Mouse (Mus musculus): Measurements from ENCODE around the gene Cyp2d11. TPM values are rescaled to one million over a fixed set of nuclear protein-coding genes. Genes with fewer than 3 reads are reported as not detected.
A peak's percentile ranks its signal among the peaks of the same experiment; 100 is the strongest.

Cyp2d11 gene
- polyA plus RNA-seq, 1 experiment from 2014 or later = not detected

DNA sequence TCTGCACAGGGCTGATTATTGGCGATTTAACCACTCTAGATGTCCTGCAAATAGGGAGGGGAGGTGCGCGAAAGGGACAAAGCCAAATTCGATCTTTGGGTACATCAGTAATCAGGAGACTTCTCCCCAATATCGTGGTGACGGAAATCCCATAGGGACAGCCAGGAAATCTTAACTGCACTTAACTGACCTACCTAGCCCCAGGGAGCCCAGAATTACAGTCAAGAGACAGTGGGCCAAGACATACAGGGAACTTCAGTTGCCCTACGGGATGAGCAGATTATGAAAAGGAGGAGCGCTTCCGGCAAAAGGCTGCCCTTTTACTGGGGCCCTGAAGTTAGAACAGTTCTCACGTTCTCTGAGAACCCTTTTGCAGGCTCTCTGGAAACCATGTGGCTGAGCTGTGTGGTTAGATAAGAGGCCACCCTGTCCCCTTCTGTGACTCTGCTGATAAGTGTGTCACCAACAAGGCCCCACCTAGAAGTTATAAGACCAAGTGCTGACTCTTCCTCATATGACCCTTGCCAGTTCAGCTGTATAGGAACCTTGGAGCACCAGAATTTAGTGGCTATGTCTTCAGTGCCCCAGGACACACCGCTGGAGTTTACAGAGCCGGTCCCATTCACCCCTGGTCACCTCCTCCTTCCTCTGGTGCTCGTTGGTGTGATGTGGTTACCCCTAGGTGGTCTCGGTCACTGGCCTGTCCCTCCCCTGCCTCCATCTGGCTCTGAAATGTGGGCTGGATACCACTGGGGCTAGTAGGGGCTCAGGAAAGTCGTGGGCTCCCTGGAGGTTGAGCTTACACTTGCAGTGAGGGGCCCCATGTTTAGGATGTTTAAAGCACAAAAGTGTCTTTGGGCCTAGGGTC, 51.9 kb downstream of the Cyp2d11 start:
- Histone ChIP-seq H3K36me3 (replicated peaks) (peaks cover 28% of the 10 kb centered on the region), H3K9ac (peak overlapping the region; percentile 83), H3K27ac (replicated peaks) (peak overlapping the region; percentile 100), H3K9me3 (replicated peaks) (no peaks in the 10 kb centered on the region), H3K4me1 (replicated peaks) (peaks cover 85% of the 10 kb centered on the region), H3K27me3 (no peaks in the 10 kb centered on the region), H3K4me2 (peak overlapping the region; percentile 84), H3K4me3 (replicated peaks) (peak overlapping the region; percentile 71)
- peak; percentile 58 for ATAC-seq (ENCODE audit: insufficient read depth)
- 6% methylated on average over 15 of the region's 15 CpGs for WGBS (ENCODE audit: insufficient replicate concordance)

DNA sequence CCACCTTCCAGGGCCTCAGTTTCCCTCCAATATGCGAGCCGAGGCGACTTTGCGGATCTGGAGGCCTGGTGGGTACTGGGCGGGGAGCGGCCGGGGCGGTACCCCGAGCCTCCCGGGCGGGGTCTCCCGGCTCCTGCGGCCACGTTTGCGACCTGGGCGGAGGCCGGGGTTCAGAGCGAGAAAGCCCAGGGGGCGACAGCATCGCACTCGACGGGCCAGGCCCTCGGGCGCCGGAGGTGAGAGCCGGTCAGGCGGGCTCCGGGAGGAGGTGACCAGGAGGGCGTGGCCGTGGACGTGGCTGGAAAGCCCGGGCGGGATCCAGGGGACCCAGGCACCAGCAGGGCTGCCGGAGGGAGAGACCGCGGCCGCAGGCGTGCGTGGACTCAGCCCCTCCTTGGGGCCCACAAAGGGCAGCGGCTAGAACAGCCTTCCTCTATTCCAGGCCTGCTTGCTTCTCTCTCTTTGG, 52.8 kb downstream of the Cyp2d11 start:
- ATAC-seq (ENCODE audit: insufficient read depth) = peak; percentile 30
- H3K9ac ChIP-seq = peak overlapping the region; percentile 83
- H3K27ac ChIP-seq (replicated peaks) = peak overlapping the region; percentile 100
- WGBS (ENCODE audit: insufficient replicate concordance) = 2% methylated on average over 40 of the region's 40 CpGs
- H3K36me3 ChIP-seq (replicated peaks) = peaks cover 36% of the 10 kb centered on the region
- no peaks in the 10 kb centered on the region for H3K9me3 ChIP-seq (replicated peaks)
- peaks cover 86% of the 10 kb centered on the region for H3K4me1 ChIP-seq (replicated peaks)
- no peaks in the 10 kb centered on the region for H3K27me3 ChIP-seq
- peak overlapping the region; percentile 71 for H3K4me3 ChIP-seq (replicated peaks)
- H3K4me2 ChIP-seq = peak overlapping the region; percentile 84

DNA sequence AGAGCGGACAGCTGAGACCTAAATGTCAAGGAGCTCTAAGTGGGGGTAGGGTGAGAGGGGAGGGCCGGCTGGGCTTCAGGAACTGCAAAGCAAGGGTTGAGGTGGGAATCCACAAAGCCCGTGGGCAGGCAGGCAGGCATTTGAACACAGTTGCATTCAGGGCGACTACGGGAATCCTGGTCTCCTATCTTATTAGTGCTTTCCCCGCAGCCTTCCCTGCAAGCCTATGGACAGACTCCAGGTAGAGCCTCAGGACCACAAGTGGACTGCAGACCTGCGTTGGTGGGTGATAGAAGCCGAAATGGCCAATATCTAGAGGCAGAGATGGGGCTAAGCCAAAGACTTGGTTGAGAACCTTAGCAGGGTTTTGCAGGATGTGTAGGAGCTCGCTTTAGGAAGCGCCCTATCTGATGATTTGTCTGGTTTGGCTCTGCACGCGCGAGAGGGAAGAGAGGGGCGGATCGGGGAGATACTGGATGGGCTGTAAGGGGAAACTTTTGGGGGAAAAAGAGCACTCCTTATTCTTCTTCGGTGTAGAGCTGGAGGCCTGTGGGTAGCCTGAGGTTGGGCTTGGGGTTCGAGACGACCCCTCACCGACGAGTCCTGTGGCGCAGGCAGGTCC, 53.3 kb downstream of the Cyp2d11 start:
- H3K27me3 ChIP-seq = no peaks in the 10 kb centered on the region
- H3K4me2 ChIP-seq = peak overlapping the region; percentile 84
- peak overlapping the region; percentile 100 for H3K27ac ChIP-seq (replicated peaks)
- H3K9me3 ChIP-seq (replicated peaks) = no peaks in the 10 kb centered on the region
- H3K36me3 ChIP-seq (replicated peaks) = peaks cover 41% of the 10 kb centered on the region
- ATAC-seq (ENCODE audit: insufficient read depth) = peak; percentile 13; the same call in 1 of the 2 replicates
- 11% methylated on average over 21 of the region's 21 CpGs for whole genome bisulfite sequencing (ENCODE audit: insufficient replicate concordance)
- peak overlapping the region; percentile 83 for H3K9ac ChIP-seq
- H3K4me1 ChIP-seq (replicated peaks) = peaks cover 89% of the 10 kb centered on the region
- H3K4me3 ChIP-seq (replicated peaks) = peak overlapping the region; percentile 71

DNA sequence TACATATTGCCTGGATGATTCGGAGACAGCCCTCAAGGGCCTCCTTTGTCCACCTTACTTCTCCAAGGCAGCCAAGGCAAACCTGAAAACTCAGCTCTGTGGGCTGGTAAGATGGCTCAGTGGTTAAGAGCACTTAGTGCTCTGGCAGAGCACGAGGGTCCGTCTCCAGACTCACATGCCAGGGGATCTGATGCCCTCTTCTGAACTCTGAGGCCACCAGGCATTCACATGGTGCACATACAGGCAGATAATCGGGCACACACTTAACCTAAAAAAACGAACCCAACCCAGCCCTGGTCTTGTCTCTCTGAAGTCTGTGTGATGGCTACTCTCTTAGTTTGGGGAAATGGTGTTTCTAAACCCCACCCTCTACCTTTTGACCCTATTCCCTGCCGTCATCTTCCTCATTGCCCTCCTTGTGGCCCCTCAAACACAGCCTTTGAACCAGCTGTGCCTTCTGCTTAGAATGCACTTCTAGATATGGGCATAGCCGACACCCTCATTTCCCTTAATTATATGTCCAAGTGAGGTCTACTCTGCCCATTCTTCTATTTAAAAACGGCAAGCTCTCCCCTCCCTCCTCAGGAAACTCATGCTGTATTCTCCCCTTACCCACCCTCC, 54.1 kb downstream of the Cyp2d11 start:
- no peak for ATAC-seq (ENCODE audit: insufficient read depth)

More for the DNA sequence above, 54.1 kb downstream of the Cyp2d11 start:
- Histone ChIP-seq H3K4me3 (replicated peaks) (peak overlapping the region; percentile 71), H3K27me3 (no peaks in the 10 kb centered on the region), H3K27ac (replicated peaks) (peak overlapping the region; percentile 100), H3K9ac (peak overlapping the region; percentile 83), H3K36me3 (replicated peaks) (peaks cover 42% of the 10 kb centered on the region), H3K9me3 (replicated peaks) (no peaks in the 10 kb centered on the region), H3K4me2 (peak overlapping the region; percentile 84), H3K4me1 (replicated peaks) (peaks cover 82% of the 10 kb centered on the region)
- 31% methylated on average over 8 of the region's 8 CpGs for WGBS (ENCODE audit: insufficient replicate concordance)

Small RNAs within 50 kb of the gene (microRNA-seq; reads per million reads assigned to microRNA genes)
- not detected for gene Gm25990
- gene Gm27331 = not detected
- not detected for gene Mir7684

Other genes with a start within 250 kb of the Cyp2d11 start
- 53.6 and 61.3 TPM in 2 replicates for gene Srebf2, start 246.8 kb downstream of the Cyp2d11 start, polyA plus RNA-seq (2015; fragmentation: Nextera tagmentation; extraction: Ambion mirVana)
- gene Shisa8, start 181.2 kb downstream of the Cyp2d11 start, polyA plus RNA-seq (2015; fragmentation: Nextera tagmentation; extraction: Ambion mirVana) = 0.08 and 0.12 TPM in 2 replicates
- 0.40 and 0.79 TPM in 2 replicates for gene Tnfrsf13c, start 169.7 kb downstream of the Cyp2d11 start, polyA plus RNA-seq (2015; fragmentation: Nextera tagmentation; extraction: Ambion mirVana)
- gene Cenpm, start 149.3 kb downstream of the Cyp2d11 start, polyA plus RNA-seq (2015; fragmentation: Nextera tagmentation; extraction: Ambion mirVana) = 32.8 and 33.7 TPM in 2 replicates
- gene 1500009C09Rik, start 141.6 kb downstream of the Cyp2d11 start, polyA plus RNA-seq (2015; fragmentation: Nextera tagmentation; extraction: Ambion mirVana) = not detected in 2 replicates
- gene Sept3, start 119.1 kb downstream of the Cyp2d11 start, polyA plus RNA-seq (2015; fragmentation: Nextera tagmentation; extraction: Ambion mirVana) = 0.12 and 0.16 TPM in 2 replicates
- gene Wbp2nl, start 95.1 kb downstream of the Cyp2d11 start, polyA plus RNA-seq (2015; fragmentation: Nextera tagmentation; extraction: Ambion mirVana) = 0.06 and 0.08 TPM in 2 replicates
- gene Naga, start 55.1 kb downstream of the Cyp2d11 start, polyA plus RNA-seq (2015; fragmentation: Nextera tagmentation; extraction: Ambion mirVana) = 43.4 and 48.6 TPM in 2 replicates
- gene Pheta2, start 55.1 kb downstream of the Cyp2d11 start, polyA plus RNA-seq (2015; fragmentation: Nextera tagmentation; extraction: Ambion mirVana) = 43.9 and 47.9 TPM in 2 replicates
- 176 TPM in 2 replicates for gene Smdt1, start 55.1 kb downstream of the Cyp2d11 start, polyA plus RNA-seq (2015; fragmentation: Nextera tagmentation; extraction: Ambion mirVana)
- 272 and 310 TPM in 2 replicates for gene Ndufa6, start 39.7 kb downstream of the Cyp2d11 start, polyA plus RNA-seq (2015; fragmentation: Nextera tagmentation; extraction: Ambion mirVana)
- gene Cyp2d22, start 13.8 kb downstream of the Cyp2d11 start, polyA plus RNA-seq (2015; fragmentation: Nextera tagmentation; extraction: Ambion mirVana) = 17.7 and 19.1 TPM in 2 replicates
- gene Cyp2d10, start 13.2 kb upstream of the Cyp2d11 start, polyA plus RNA-seq (2015; fragmentation: Nextera tagmentation; extraction: Ambion mirVana) = 52.7 and 71.7 TPM in 2 replicates
- gene Cyp2d9, start 39.4 kb upstream of the Cyp2d11 start, polyA plus RNA-seq (2015; fragmentation: Nextera tagmentation; extraction: Ambion mirVana) = 2.6 and 4.3 TPM in 2 replicates
- not detected in 2 replicates for gene Cyp2d12, start 161.1 kb upstream of the Cyp2d11 start, polyA plus RNA-seq (2015; fragmentation: Nextera tagmentation; extraction: Ambion mirVana)
- not detected in 2 replicates for gene Cyp2d34, start 226.9 kb upstream of the Cyp2d11 start, polyA plus RNA-seq (2015; fragmentation: Nextera tagmentation; extraction: Ambion mirVana)